Mouse (Mus musculus): ENCODE results near the gene Lsm6. TPM values are rescaled to one million over a fixed set of nuclear protein-coding genes. Genes with fewer than 3 reads are reported as not detected.

Lsm6 gene
- polyA plus RNA-seq, 1 experiment from 2014 or later, result 152 TPM

DNA sequence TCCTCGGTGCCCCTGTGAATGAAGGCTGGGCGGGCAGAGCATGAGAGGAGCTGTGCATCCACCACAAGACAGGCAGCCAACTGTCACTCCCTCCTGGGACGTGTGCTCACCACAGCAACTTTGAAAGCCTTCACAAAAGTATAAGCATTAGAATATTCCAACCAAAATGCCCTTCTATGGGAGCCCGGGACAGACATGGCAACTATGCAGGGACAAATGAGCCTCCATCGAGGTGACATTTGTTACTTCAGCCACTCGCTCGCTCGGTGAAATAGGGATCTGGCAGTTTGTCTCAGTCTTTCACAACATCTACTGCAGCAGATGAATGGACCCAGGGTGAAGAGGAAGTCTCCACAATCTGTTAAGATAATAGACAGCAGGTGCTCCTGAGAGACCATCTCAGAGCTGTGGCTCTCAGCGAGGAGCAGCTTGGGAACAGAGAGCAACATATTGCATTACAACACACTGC, 10.7 kb downstream of the Lsm6 start:
- H3K4me3 ChIP-seq (replicated peaks; ENCODE audit: low read length), result no peak overlapping the region
- H3K4me1 ChIP-seq (replicated peaks; ENCODE audit: control insufficient read depth, insufficient read depth, low read length), result peaks cover 7% of the 10 kb centered on the region
- WGBS, result 37% methylated on average over 9 of the region's 9 CpGs
- ATAC-seq, result peak; percentile 73
- H3K9me3 ChIP-seq (ENCODE audit: control insufficient read depth, low read length), result no peaks in the 10 kb centered on the region
- H3K27ac ChIP-seq (ENCODE audit: low read length), result no peak overlapping the region; the same call in 1 of the 2 replicates
- peaks cover 14% of the 10 kb centered on the region for H3K36me3 ChIP-seq (ENCODE audit: control insufficient read depth, insufficient read depth)
- H3K27me3 ChIP-seq (replicated peaks; ENCODE audit: control insufficient read depth, insufficient read depth, low read length), result no peaks in the 10 kb centered on the region
- no peak overlapping the region for H3K4me2 ChIP-seq (ENCODE audit: low read length)
- H3K9ac ChIP-seq (replicated peaks; ENCODE audit: low read depth, low read length), result no peak overlapping the region

DNA sequence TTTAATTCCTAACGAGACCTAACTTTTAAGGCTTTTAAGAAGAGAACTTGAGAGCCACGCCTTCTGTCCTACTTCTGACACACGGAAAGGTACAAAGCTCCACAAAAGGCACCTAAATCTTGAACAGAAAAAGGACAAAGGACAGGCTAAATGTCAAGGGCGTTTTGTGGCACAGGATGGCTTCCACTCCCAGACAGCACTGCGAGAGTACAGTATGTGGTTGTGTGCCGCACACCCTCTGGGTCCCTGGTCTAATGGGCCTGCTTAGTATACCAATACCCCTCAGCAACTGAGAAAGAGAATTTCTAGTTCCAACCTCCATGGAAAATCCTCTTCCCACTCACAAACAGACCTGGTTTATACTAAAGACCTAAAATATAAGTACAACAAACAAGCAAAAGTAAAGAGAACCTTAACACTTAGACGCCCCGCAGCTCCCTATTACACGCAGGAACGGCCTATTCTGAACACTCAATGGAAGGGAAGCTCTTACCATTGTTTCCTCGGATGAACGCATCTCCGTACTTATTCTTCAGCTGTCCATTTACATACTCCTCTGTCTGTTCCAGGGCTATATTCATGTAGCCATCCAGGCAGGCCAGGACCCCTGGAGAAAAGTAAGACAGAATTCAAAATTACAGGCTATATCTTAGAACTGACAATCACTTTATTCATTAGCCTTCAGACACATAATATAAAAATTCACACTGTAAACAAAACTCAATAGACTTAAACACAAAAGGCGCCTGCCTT, 11.3 kb downstream of the Lsm6 start:
- H3K27ac ChIP-seq (ENCODE audit: low read length), result no peak overlapping the region
- H3K9ac ChIP-seq (replicated peaks; ENCODE audit: low read depth, low read length), result no peak overlapping the region
- no peaks in the 10 kb centered on the region for H3K27me3 ChIP-seq (replicated peaks; ENCODE audit: control insufficient read depth, insufficient read depth, low read length)
- no peak overlapping the region for H3K4me3 ChIP-seq (replicated peaks; ENCODE audit: low read length)
- no peaks in the 10 kb centered on the region for H3K9me3 ChIP-seq (ENCODE audit: control insufficient read depth, low read length)
- ATAC-seq, result peak; percentile 37
- 62% methylated on average over 14 of the region's 14 CpGs for WGBS
- H3K36me3 ChIP-seq (ENCODE audit: control insufficient read depth, insufficient read depth), result peaks cover 14% of the 10 kb centered on the region
- H3K4me1 ChIP-seq (replicated peaks; ENCODE audit: control insufficient read depth, insufficient read depth, low read length), result peaks cover 7% of the 10 kb centered on the region
- no peak overlapping the region for H3K4me2 ChIP-seq (ENCODE audit: low read length)

DNA sequence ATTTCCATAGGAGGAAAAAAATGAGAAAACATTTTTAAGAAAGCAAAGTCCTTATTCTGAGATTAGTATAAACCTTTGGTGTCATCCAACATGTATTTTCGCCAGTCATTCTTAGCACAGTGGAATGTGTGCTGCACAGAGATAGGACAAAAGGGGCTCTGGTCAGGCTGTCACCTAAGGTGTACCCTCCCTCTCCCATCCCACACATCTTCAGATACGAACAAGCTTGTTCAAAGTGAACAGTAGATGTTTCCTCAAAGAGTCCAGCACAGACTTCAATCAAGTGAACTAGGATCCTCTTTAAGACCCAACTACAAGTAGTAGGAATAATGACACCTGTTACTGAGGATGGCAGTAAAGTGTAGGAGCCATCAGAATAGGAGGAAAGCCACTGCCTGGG, 12.1 kb downstream of the Lsm6 start:
- no peak for ATAC-seq
- H3K27ac ChIP-seq (ENCODE audit: low read length), result no peak overlapping the region
- WGBS, result 95% methylated on average over 2 of the region's 2 CpGs
- peaks cover 14% of the 10 kb centered on the region for H3K36me3 ChIP-seq (ENCODE audit: control insufficient read depth, insufficient read depth)
- no peak overlapping the region for H3K9ac ChIP-seq (replicated peaks; ENCODE audit: low read depth, low read length)
- no peak overlapping the region for H3K4me2 ChIP-seq (ENCODE audit: low read length)
- no peak overlapping the region for H3K4me3 ChIP-seq (replicated peaks; ENCODE audit: low read length)
- no peaks in the 10 kb centered on the region for H3K9me3 ChIP-seq (ENCODE audit: control insufficient read depth, low read length)
- H3K4me1 ChIP-seq (replicated peaks; ENCODE audit: control insufficient read depth, insufficient read depth, low read length), result peaks cover 7% of the 10 kb centered on the region
- no peaks in the 10 kb centered on the region for H3K27me3 ChIP-seq (replicated peaks; ENCODE audit: control insufficient read depth, insufficient read depth, low read length)

GRCm38 (mm10) chr8:78808439-78808838, 12.5 kb downstream of the Lsm6 start:
- H3K4me1 ChIP-seq (replicated peaks; ENCODE audit: control insufficient read depth, insufficient read depth, low read length), result peaks cover 7% of the 10 kb centered on the region
- H3K27ac ChIP-seq (ENCODE audit: low read length), result no peak overlapping the region
- ATAC-seq, result no peak
- H3K36me3 ChIP-seq (ENCODE audit: control insufficient read depth, insufficient read depth), result peaks cover 14% of the 10 kb centered on the region
- H3K4me2 ChIP-seq (ENCODE audit: low read length), result no peak overlapping the region
- no peak overlapping the region for H3K9ac ChIP-seq (replicated peaks; ENCODE audit: low read depth, low read length)
- WGBS, result 98% methylated on average over 5 of the region's 5 CpGs
- H3K27me3 ChIP-seq (replicated peaks; ENCODE audit: control insufficient read depth, insufficient read depth, low read length), result no peaks in the 10 kb centered on the region
- no peaks in the 10 kb centered on the region for H3K9me3 ChIP-seq (ENCODE audit: control insufficient read depth, low read length)
- no peak overlapping the region for H3K4me3 ChIP-seq (replicated peaks; ENCODE audit: low read length)

GRCm38 (mm10) chr8:78807283-78807682, 13.7 kb downstream of the Lsm6 start:
- H3K36me3 ChIP-seq (ENCODE audit: control insufficient read depth, insufficient read depth), result peaks cover 14% of the 10 kb centered on the region

DNA sequence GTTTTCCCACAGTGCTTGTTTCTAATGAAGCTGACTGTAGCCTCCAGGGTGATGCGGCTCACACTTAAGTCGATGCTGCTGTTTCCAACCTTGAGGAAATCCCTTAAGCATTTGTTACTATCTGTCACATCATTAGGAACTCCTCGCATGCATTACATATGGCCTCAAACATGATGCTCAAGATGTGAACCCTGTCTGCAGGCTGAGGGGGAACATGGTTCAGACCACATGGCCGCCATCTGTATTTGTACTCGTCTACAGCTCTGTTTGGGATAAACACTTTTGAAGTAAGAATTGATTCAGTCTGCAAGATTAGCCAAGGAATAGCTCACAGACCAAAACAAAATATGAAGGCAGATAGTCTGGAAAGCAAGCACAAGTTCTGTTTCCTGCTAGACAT, 14.9 kb downstream of the Lsm6 start:
- no peak overlapping the region for H3K4me3 ChIP-seq (replicated peaks; ENCODE audit: low read length)
- no peak overlapping the region for H3K27ac ChIP-seq (ENCODE audit: low read length)
- no peak overlapping the region for H3K9ac ChIP-seq (replicated peaks; ENCODE audit: low read depth, low read length)
- no peaks in the 10 kb centered on the region for H3K9me3 ChIP-seq (ENCODE audit: control insufficient read depth, low read length)
- H3K4me2 ChIP-seq (ENCODE audit: low read length), result no peak overlapping the region
- ATAC-seq, result peak; percentile 67
- WGBS, result 79% methylated on average over 5 of the region's 5 CpGs
- H3K27me3 ChIP-seq (replicated peaks; ENCODE audit: control insufficient read depth, insufficient read depth, low read length), result no peaks in the 10 kb centered on the region
- peaks cover 6% of the 10 kb centered on the region for H3K4me1 ChIP-seq (replicated peaks; ENCODE audit: control insufficient read depth, insufficient read depth, low read length)
- H3K36me3 ChIP-seq (ENCODE audit: control insufficient read depth, insufficient read depth), result peaks cover 11% of the 10 kb centered on the region

More at GRCm38 (mm10) chr8:78807283-78807682, 13.7 kb downstream of the Lsm6 start:
- H3K27ac ChIP-seq (ENCODE audit: low read length), result no peak overlapping the region
- H3K4me3 ChIP-seq (replicated peaks; ENCODE audit: low read length), result no peak overlapping the region
- no peaks in the 10 kb centered on the region for H3K9me3 ChIP-seq (ENCODE audit: control insufficient read depth, low read length)
- H3K9ac ChIP-seq (replicated peaks; ENCODE audit: low read depth, low read length), result no peak overlapping the region
- no peaks in the 10 kb centered on the region for H3K27me3 ChIP-seq (replicated peaks; ENCODE audit: control insufficient read depth, insufficient read depth, low read length)
- ATAC-seq, result no peak
- H3K4me1 ChIP-seq (replicated peaks; ENCODE audit: control insufficient read depth, insufficient read depth, low read length), result peaks cover 7% of the 10 kb centered on the region
- H3K4me2 ChIP-seq (ENCODE audit: low read length), result no peak overlapping the region
- 88% methylated on average over 9 of the region's 9 CpGs for WGBS

GRCm38 (mm10) chr8:78801201-78801600, 19.7 kb downstream of the Lsm6 start:
- Histone ChIP-seq H3K4me2 (ENCODE audit: low read length) (no peak overlapping the region), H3K36me3 (ENCODE audit: control insufficient read depth, insufficient read depth) (peaks cover 7% of the 10 kb centered on the region), H3K27ac (ENCODE audit: low read length) (no peak overlapping the region), H3K4me3 (replicated peaks; ENCODE audit: low read length) (no peak overlapping the region), H3K9ac (replicated peaks; ENCODE audit: low read depth, low read length) (no peak overlapping the region), H3K9me3 (ENCODE audit: control insufficient read depth, low read length) (no peaks in the 10 kb centered on the region), H3K27me3 (replicated peaks; ENCODE audit: control insufficient read depth, insufficient read depth, low read length) (no peaks in the 10 kb centered on the region), H3K4me1 (replicated peaks; ENCODE audit: control insufficient read depth, insufficient read depth, low read length) (no peaks in the 10 kb centered on the region)
- ATAC-seq, result no peak
- WGBS, result 98% methylated on average over 6 of the region's 6 CpGs

DNA sequence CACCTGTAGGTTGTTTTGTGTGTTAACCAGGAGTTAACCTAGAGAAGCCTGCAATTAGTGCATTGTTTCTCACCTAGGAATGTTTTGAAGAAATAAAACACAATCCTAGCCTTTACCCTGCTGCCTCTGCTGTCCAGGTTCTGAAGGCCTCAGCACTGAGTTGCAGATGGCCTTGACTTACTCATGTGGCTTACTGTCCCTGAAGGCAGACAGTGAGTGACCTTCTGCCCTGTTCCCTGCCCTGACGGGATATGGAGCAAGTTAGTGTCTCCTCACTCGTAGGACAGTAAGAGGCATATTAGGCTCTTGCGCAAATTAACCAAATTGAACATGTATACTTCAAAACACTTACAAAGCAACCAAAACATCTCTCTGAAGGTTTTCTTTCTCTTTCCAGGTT, 22.3 kb downstream of the Lsm6 start:
- no peak for ATAC-seq
- Histone ChIP-seq H3K27ac (ENCODE audit: low read length) (no peak overlapping the region), H3K4me2 (ENCODE audit: low read length) (no peak overlapping the region), H3K9me3 (ENCODE audit: control insufficient read depth, low read length) (0 out of 2 replicates have a peak, but pooled peaks cover 2% of the 10 kb centered on the region), H3K27me3 (replicated peaks; ENCODE audit: control insufficient read depth, insufficient read depth, low read length) (no peaks in the 10 kb centered on the region), H3K36me3 (ENCODE audit: control insufficient read depth, insufficient read depth) (no peaks in the 10 kb centered on the region; the same call in 1 of the 2 replicates), H3K4me3 (replicated peaks; ENCODE audit: low read length) (no peak overlapping the region), H3K9ac (replicated peaks; ENCODE audit: low read depth, low read length) (no peak overlapping the region), H3K4me1 (replicated peaks; ENCODE audit: control insufficient read depth, insufficient read depth, low read length) (no peaks in the 10 kb centered on the region)
- WGBS, result 93% methylated on average over 3 of the region's 3 CpGs

DNA sequence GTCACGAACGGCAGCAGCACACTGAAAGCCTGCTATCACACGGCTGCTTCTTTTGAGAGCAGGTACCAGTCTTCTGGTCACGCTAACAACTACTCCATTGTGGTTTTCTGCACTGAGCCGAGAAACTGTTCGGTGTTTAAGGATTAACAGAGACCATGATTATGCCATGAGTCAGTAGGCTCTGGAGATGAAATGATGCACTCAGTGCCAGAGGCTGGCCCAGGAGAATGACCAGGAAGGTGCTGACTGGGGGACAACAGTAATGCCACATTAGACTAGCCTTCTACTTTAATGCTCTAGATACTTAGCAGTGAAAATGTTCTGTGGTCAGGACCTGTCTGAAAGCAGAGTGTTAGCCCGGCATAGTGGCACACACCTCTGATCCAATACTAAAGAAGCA, 23.0 kb downstream of the Lsm6 start:
- H3K4me1 ChIP-seq (replicated peaks; ENCODE audit: control insufficient read depth, insufficient read depth, low read length), result no peaks in the 10 kb centered on the region
- no peak overlapping the region for H3K4me2 ChIP-seq (ENCODE audit: low read length)
- H3K36me3 ChIP-seq (ENCODE audit: control insufficient read depth, insufficient read depth), result no peaks in the 10 kb centered on the region; the same call in 1 of the 2 replicates
- ATAC-seq, result no peak
- H3K9me3 ChIP-seq (ENCODE audit: control insufficient read depth, low read length), result 0 out of 2 replicates have a peak, but pooled peaks cover 2% of the 10 kb centered on the region
- H3K27ac ChIP-seq (ENCODE audit: low read length), result no peak overlapping the region
- H3K9ac ChIP-seq (replicated peaks; ENCODE audit: low read depth, low read length), result no peak overlapping the region
- H3K27me3 ChIP-seq (replicated peaks; ENCODE audit: control insufficient read depth, insufficient read depth, low read length), result no peaks in the 10 kb centered on the region
- WGBS, result 82% methylated on average over 7 of the region's 7 CpGs
- H3K4me3 ChIP-seq (replicated peaks; ENCODE audit: low read length), result no peak overlapping the region

All from forebrain, embryonic 16.5 days (tissue).